Mouse (Mus musculus) cerebellum, adult 18-20 months (tissue): ENCODE measurements around the gene Nacad.

Experiments
- DNase-seq, 2 experiments: peaks; one replicate each; pipeline ENCODE4 v3.0.0; 2021

Nacad gene

DNA sequence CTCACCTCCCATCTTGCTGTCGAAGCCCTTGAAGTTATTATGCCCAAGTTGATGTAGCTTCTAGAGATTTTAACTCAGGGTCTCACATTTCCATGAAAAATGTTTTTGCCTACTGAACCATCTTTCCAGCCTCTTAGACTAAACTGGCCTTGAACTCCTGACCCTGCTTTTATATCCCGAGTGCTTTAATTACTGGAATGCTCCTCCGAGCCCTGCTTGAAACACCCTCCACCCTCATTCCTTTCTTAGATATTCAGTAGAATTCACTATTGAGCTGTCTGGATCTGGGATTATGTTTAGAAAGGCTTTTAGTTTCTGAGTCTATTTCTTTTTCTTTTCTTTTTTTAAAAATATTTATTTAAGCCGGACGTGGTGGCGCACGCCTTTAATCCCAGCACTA, 26.5 kb downstream of the Nacad start:
- DNase-seq = no peak

DNA sequence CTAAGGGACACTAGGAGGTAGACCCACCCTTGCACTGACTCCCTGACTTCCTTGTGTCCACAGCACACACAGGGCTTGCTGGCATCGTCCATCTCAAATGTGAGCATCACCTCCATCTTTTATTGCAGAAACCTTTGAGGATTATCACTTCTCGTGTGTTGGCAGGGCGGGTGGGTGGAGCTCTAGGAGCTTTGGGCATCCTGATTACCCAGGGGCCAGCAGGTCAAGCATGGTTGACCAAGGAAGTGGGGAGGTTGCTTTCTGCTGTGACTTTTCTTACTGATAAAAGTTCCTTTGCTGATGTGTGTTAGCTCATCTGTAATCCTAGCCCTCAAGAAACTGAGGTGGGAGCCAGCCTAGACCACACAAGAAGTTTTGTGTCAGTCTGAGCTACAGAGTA, 29.7 kb downstream of the Nacad start:
- DNase-seq = no peak

DNA sequence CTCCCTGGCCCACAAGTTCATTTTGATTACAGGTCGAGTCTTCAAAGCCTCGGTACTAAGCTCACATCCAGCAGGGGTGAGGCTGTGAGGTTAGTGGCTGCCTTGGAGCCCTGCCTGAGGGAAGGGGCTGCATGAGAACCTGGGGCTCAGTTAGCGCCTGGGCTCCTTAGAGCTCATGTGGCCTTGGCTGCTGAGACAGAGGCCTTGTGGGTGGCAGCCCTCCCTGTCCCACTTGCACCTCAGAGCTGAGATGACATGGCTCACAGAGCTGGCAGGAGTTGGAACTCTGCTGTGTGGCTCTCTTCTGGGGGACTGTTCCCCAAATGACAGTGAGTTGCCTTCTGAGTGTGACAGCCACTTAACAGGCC, 36.5 kb downstream of the Nacad start:
- DNase-seq = no peak

DNA sequence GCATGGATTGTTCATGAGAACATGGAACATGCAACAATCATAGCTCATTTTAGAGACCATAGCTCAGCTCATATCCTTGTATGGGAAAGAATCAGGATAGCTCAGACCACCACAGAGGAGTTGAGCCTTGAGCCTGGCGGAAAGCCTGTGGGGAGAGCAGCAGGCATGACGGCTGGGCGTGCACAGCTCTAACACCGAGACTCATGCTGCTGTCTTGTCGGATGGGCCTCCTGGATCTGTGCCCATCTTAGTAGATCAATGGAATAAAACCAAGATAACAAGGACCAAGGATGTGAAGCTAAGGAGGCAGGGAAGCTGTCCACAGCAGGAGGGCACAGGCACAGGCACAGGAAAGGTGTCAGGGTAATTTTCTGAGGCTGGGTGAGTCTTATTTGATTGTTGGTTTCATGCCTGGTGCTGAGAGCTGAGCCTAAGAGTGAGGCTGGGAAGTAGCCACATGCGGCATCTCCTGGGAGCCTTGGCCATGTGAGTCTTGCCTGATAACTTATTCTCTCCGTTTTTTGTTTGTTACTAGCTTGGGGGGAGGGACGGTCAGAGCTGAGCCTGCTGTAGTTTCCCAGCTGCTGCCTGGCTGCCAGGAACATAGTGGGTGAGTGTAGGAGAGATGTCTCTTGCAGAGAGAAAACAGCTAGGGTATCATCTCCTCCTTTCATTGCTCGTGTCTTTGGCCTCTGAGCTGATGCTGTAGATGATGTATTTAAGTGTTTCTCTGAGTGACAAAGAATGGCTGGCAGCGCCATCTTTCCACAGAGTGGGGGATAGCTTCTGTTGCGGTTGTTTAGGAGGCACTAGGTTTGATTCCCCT, 37.1 kb downstream of the Nacad start:
- DNase-seq = peak; percentile 45 to 47

DNA sequence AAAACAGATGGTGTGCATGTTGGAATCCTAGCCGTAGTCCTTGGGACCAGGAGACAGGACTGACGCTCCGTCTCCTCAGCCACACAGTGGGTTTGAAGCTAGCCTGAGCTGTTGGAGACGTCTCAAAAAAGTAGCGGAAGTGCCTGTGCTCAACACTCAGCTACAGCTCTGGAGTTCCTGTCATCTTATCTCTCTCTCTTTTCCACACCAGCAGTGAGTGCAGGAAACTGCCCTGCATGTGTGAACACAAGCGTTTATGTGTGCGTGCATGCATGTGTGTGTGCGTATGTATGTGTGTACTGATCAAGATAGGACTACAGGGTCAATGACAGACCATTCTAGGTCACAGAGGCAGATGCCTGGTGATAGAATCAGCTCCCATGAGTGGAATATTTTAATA, 37.9 kb downstream of the Nacad start:
- no peak for DNase-seq

DNA sequence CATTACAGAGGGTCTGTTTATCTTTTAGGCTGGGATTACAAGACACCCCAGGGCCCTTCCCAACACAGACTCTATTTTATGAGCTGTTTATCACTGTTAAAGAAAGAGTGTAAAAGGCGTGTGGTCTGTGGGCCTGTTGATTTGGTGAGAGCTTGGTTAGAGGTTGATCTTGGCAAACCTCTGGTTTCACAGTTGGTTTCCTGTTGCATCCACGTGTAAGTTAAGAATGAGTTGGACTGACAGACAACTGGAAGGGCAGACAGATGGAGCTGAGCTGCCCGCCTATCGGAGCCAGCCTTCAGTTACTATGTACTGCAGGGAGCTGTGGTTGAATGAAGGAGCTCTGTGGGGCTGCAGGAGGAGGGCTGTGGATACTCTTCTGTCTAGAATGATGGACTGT, 39.4 kb downstream of the Nacad start:
- DNase-seq = no peak

DNA sequence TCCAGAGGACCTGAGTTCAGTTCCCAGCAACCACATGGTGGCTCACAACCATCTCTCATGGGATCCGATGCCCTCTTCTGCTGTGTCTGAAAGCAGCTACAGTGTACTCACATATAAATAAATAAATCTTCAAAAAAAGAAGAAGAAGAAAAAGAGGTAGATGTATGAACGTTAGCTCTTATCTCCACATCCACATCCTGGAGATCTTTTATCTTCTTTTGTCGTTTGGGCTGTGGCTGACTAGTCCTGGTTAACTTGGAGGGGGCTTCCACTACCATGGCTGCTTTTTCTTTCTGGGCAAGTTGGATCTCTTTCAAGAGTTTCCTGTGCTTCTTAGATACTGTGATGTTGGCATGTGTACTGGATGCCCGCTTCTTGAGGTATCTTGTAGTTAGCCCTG, 42.7 kb downstream of the Nacad start:
- no peak for DNase-seq

DNA sequence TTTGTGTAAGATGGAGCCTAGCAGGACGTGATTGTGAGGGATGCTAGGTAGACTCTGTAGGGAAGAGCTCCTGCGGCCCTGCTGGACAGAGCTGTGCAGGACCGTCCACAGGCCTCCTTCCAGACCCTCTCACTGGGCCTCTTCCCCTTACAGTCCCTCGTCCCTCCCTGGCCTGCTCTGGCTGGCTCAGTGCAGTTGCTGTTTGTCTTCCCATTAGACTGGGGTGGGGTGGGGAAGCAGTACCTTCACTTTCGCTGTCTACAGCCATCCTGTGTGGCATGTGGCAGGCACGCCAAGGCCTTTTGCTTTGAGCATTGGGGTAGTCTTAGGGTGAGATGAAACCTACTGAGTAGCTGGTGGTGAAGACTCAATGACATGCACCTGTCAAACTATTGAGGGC, 43.5 kb downstream of the Nacad start:
- DNase-seq = no peak

DNA sequence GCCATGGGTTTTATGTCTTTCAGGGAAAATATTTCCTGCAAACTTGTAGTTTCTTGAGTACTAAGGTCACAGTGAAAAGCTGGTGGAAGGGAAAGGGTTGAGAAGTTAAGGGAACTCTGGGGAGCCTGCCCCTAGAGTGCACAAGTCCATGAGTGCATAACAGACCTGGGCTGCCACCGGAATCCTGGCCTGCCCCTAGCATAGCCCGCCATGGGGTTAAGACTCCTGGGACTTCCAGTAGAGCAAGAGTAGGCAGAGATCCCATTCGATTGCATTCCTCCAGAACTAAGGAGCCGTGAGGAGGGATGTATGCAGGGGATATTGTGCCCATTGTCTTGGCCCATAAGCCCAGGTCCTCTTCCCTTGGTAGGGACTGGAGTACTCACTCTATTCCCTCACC, 44.4 kb downstream of the Nacad start:
- no peak for DNase-seq

DNA sequence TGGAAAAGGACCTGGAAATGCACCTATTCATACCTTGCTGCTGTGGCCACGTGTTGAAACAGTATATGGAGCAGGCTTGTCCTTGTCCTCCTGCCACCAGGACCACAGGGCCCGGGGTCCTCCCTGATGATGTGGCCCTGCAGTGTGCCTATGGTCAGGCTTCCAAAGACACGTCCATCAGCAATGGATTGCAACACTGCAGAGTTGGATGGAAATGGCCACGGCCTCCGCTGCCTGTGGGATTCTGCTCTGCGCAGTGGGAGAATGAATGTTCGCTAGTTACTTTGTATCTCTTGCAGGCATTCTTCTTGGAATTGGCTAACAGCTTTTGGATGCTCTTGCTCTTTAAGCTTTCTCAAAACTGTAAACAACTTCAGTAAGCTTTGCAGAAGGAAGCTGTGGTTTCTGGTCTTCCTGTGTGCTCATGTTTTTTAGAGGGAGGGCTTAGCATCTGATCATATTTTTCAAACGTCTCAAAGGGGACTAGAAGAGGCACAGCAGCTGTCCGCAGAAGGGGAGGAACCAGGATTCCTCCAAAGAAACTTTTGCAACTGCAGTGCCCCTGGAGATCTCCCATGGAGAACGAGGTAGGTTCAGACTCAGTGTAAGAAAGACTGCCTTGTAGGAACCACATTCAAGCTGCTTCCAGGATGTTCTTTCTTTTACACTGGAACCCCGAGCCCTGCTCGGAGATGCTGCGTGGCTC, 45.0 kb downstream of the Nacad start:
- no peak for DNase-seq

DNA sequence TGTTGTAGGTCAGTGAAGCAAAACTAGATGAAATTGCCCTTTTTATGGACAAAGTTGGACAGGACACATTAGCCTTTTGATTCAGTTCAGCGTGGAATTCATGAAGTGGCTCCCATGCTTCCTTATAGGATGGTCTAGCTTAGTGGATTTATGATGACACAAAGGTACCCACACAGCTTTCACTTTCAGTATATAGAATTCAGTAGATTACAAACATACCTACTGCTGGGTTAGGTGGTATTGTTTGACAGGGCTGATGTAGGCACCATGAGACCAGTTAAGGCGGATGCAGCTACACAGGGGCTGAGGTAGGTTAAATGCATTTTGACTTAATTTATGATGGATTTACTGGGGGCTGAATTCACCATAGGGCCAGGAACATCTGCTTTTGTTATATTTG, 45.9 kb downstream of the Nacad start:
- DNase-seq = no peak

DNA sequence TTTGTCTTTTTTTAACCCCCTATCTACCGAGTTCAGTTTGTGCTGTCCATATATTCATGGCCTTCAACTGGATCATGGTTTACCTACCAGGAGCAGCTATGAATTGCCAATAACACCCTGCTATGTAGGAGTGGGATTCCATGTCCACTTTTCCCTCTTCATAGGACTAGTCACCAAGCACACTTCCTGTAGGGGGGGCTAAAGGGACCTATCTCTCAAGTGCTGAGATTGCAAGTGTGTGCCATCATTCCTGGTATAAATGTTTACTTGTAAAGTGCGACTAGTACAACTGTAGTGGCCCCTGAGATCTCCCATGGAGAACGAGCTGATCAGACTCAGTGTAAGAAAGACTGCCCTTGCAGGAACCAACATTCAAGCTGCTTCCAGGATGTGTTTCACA, 47.6 kb downstream of the Nacad start:
- no peak for DNase-seq

DNA sequence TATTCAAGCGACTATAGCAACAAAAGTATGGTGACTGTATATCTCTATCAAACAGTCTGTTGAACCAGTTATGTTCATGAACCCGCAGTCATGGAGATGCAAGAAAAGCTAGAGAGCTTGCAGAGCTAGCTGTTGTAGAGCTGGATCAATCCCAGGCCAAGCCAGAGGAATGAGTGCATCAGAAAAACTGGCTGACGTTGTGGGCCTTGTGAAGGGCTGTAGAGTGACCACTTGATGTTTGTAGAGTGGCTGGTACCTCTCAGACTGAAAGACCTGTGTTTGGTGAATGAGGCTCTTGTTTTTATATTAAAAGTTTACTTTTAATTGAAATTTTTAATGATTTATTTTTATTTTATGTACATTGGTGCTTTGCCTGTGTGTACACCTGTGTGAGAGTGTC, 55.7 kb downstream of the Nacad start:
- DNase-seq = no peak

DNA sequence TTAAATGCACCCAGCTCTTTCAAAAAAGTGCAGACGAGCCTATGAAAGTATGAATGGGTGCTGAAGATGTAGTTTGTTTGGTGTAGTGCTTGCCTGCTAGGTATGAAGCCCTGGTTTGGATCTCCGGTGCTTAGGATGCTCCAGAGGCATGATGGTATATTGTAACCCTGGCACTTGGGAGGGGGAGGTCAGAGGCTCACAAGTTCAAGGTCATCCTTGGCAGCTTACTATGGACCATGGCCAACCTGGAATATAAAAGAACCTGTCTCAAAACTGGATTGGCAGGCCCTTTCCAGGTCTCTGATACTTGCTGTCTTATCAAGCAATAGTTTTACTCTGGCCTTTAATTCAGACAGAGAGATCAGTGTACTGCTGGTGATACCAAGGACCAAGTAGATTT, 56.1 kb downstream of the Nacad start:
- DNase-seq = no peak
